Mouse (Mus musculus) E14TG2a.4 (cell line): ENCODE data around the gene Pdzrn4.

ENCODE experiments used
- CTCF ChIP-seq: conservative IDR thresholded peaks from 2 replicates; pipeline ENCODE4 v1.5.1; 2014; ENCODE audit warnings: low read length
- NANOG ChIP-seq: IDR thresholded peaks from 2 replicates; pipeline ENCODE4 v1.6.1; 2014; ENCODE audit warnings: borderline replicate concordance, low read length, mixed read lengths

DNA sequence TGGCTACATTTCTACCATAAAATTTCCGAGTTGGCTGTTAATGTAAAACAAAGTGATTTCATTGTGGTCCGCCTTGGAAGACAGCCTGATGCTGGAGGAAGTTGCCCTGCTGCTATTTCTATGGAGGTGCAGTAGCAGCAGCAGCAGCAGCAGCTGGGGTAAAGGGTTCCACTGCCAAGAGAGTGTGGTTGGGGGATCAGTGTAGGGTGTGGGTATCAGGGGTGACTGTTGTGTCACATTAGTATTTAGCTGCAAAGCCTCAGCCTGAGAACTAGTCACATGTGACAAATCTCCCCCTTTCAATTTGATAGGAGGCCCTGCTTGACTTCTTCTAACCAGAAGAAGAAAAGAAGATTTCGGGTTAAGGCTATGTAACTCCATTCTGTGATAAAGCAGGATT, 183.5 kb downstream of the Pdzrn4 start:
- TF ChIP-seq CTCF (no peak), NANOG (no peak)
